Mouse (Mus musculus) kidney, embryonic 14.5 days (tissue): ENCODE measurements around the gene Stxbp5l. TPM values are rescaled to one million over a fixed set of nuclear protein-coding genes. Genes with fewer than 3 reads are reported as not detected.
A peak's percentile ranks its signal among the peaks of the same experiment; 100 is the strongest.

Source experiments
- ATAC-seq: fragments of 200-750 bp; cut with Nextera tagmentation; 2 replicates; pipeline ENCODE4 v1.8.0; 2017; ENCODE audit warnings: moderate number of reproducible peaks, mild to moderate bottlenecking, moderate TSS enrichment, moderate library complexity; ENCODE audit not compliant: low FRiP score, low TSS enrichment
- H3K27ac ChIP-seq: fragments of 300-500 bp; sonication (generic); 2 replicates; pipeline ENCODE4 v1.5.1; 2014; ENCODE audit warnings: low read depth, mild to moderate bottlenecking, low read length, moderate library complexity, mixed read lengths
- H3K27me3 ChIP-seq: fragments of 300-500 bp; sonication (generic); 2 replicates; pipeline ENCODE4 v1.6.1; 2014; ENCODE audit warnings: mild to moderate bottlenecking, low read length; ENCODE audit not compliant: control insufficient read depth, insufficient read depth
- H3K36me3 ChIP-seq: fragments of 300-500 bp; sonication (generic); 2 replicates; pipeline ENCODE4 v1.6.1; 2014; ENCODE audit warnings: low read length, mixed read lengths; ENCODE audit not compliant: control insufficient read depth, insufficient read depth
- H3K4me1 ChIP-seq: fragments of 300-500 bp; sonication (generic); 2 replicates; pipeline ENCODE4 v1.6.1; 2014; ENCODE audit warnings: low read length, mixed read lengths; ENCODE audit not compliant: control insufficient read depth, insufficient read depth
- H3K4me2 ChIP-seq: fragments of 300-500 bp; sonication (generic); replicated peaks from 2 replicates; pipeline ENCODE4 v1.6.1; 2014; ENCODE audit warnings: low read depth, mild to moderate bottlenecking, low read length
- H3K4me3 ChIP-seq: fragments of 300-500 bp; sonication (generic); 2 replicates; pipeline ENCODE4 v1.5.1; 2014; ENCODE audit warnings: mild to moderate bottlenecking, low read length
- H3K9ac ChIP-seq: fragments of 300-500 bp; sonication (generic); 2 replicates; pipeline ENCODE4 v1.6.1; 2014; ENCODE audit warnings: low read depth, mild to moderate bottlenecking, low read length, moderate library complexity
- H3K9me3 ChIP-seq: fragments of 300-500 bp; sonication (generic); 2 replicates; pipeline ENCODE4 v1.6.1; 2016; ENCODE audit warnings: low read length; ENCODE audit not compliant: control insufficient read depth
- WGBS: fragments of 180-500 bp; shearing (Covaris S2); extraction: QIAGEN DNeasy Blood & Tissue Kit; methylation state at CpG from one replicate; pipeline ENCODE4 v1.1.7; 2014; 5-methylcytosine and 5-hydroxymethylcytosine counted together
- polyA plus RNA-seq: library from polyadenylated mRNA; unstranded; fragments of >200 nt; fragmentation: Nextera tagmentation; extraction: Ambion mirVana; gene quantifications from 2 replicates; pipeline ENCODE4 v1.2.1, GENCODE M21; 2014

Stxbp5l gene
- polyA plus RNA-seq, 1 experiment from 2014 or later, result 4.0 TPM

- Histone ChIP-seq H3K9me3 (no peaks in the 10 kb centered on the region), H3K36me3 (no peaks in the 10 kb centered on the region), H3K9ac (no peak overlapping the region), H3K4me1 (no peaks in the 10 kb centered on the region), H3K27ac (no peak overlapping the region), H3K4me2 (no peak overlapping the region), H3K4me3 (no peak overlapping the region), H3K27me3 (no peaks in the 10 kb centered on the region; the same call in 1 of the 2 replicates)
- WGBS, result 64% methylated on average over 4 of the region's 4 CpGs
- no peak for ATAC-seq
Observed at GRCm38 (mm10) chr16:37389201-37389905, 4.6 kb upstream of the Stxbp5l start.

GRCm38 (mm10) chr16:37384369-37384768 is 393 bp downstream of the Stxbp5l start:
- peak overlapping the region; percentile 94 for H3K4me2 ChIP-seq
- H3K9ac ChIP-seq, result peak overlapping the region; percentile 34; the same call in 1 of the 2 replicates
- ATAC-seq, result peak; percentile 82
- H3K27me3 ChIP-seq, result peaks cover 20% of the 10 kb centered on the region
- H3K36me3 ChIP-seq, result no peaks in the 10 kb centered on the region
- H3K27ac ChIP-seq, result no peak overlapping the region
- H3K4me1 ChIP-seq, result no peaks in the 10 kb centered on the region
- WGBS, result 1% methylated on average over 25 of the region's 30 CpGs
- H3K9me3 ChIP-seq, result no peaks in the 10 kb centered on the region
- peak overlapping the region; percentile 51 for H3K4me3 ChIP-seq

GRCm38 (mm10) chr16:37383426-37383825 is 1.3 kb downstream of the Stxbp5l start:
- no peak overlapping the region; the same call in 1 of the 2 replicates for H3K4me2 ChIP-seq
- H3K4me1 ChIP-seq, result no peaks in the 10 kb centered on the region
- H3K36me3 ChIP-seq, result no peaks in the 10 kb centered on the region
- no peaks in the 10 kb centered on the region for H3K9me3 ChIP-seq
- H3K27ac ChIP-seq, result no peak overlapping the region
- ATAC-seq, result no peak
- H3K4me3 ChIP-seq, result peak overlapping the region; percentile 51; the same call in 1 of the 2 replicates
- H3K27me3 ChIP-seq, result peaks cover 20% of the 10 kb centered on the region
- WGBS, result 54% methylated on average over 4 of the region's 4 CpGs
- no peak overlapping the region for H3K9ac ChIP-seq

GRCm38 (mm10) chr16:37372716-37373115 is 12.0 kb downstream of the Stxbp5l start:
- H3K27me3 ChIP-seq, result no peaks in the 10 kb centered on the region
- ATAC-seq, result no peak
- H3K9ac ChIP-seq, result no peak overlapping the region
- H3K4me3 ChIP-seq, result no peak overlapping the region
- no peaks in the 10 kb centered on the region for H3K4me1 ChIP-seq
- H3K36me3 ChIP-seq, result no peaks in the 10 kb centered on the region
- H3K4me2 ChIP-seq, result no peak overlapping the region
- WGBS, result 74% methylated on average over 1 of the region's 1 CpGs
- H3K27ac ChIP-seq, result no peak overlapping the region
- no peaks in the 10 kb centered on the region for H3K9me3 ChIP-seq

GRCm38 (mm10) chr16:37367426-37367825 is 17.3 kb downstream of the Stxbp5l start:
- Histone ChIP-seq H3K27me3 (no peaks in the 10 kb centered on the region), H3K27ac (no peak overlapping the region), H3K9me3 (no peaks in the 10 kb centered on the region), H3K4me3 (no peak overlapping the region), H3K4me1 (no peaks in the 10 kb centered on the region), H3K36me3 (no peaks in the 10 kb centered on the region), H3K9ac (no peak overlapping the region), H3K4me2 (no peak overlapping the region)
- ATAC-seq, result no peak
- 88% methylated on average over 4 of the region's 4 CpGs for WGBS

- no peak for ATAC-seq
- Histone ChIP-seq H3K4me3 (no peak overlapping the region), H3K4me1 (no peaks in the 10 kb centered on the region), H3K36me3 (no peaks in the 10 kb centered on the region), H3K27me3 (no peaks in the 10 kb centered on the region), H3K4me2 (no peak overlapping the region), H3K9me3 (no peaks in the 10 kb centered on the region), H3K27ac (no peak overlapping the region), H3K9ac (no peak overlapping the region)
- 90% methylated on average over 2 of the region's 2 CpGs for WGBS
Observed at GRCm38 (mm10) chr16:37363958-37364357, 20.8 kb downstream of the Stxbp5l start.

- Histone ChIP-seq H3K4me1 (no peaks in the 10 kb centered on the region), H3K4me2 (no peak overlapping the region), H3K4me3 (no peak overlapping the region), H3K36me3 (no peaks in the 10 kb centered on the region), H3K9me3 (no peaks in the 10 kb centered on the region), H3K27ac (no peak overlapping the region), H3K9ac (no peak overlapping the region), H3K27me3 (no peaks in the 10 kb centered on the region)
- 89% methylated on average over 3 of the region's 3 CpGs for WGBS
- ATAC-seq, result no peak
Observed at GRCm38 (mm10) chr16:37355621-37356020, 29.1 kb downstream of the Stxbp5l start.

GRCm38 (mm10) chr16:37347092-37347491 is 37.7 kb downstream of the Stxbp5l start:
- 12% methylated on average over 3 of the region's 3 CpGs for WGBS
- Histone ChIP-seq H3K27me3 (no peaks in the 10 kb centered on the region), H3K4me1 (no peaks in the 10 kb centered on the region), H3K27ac (no peak overlapping the region), H3K9ac (no peak overlapping the region), H3K4me3 (no peak overlapping the region), H3K4me2 (no peak overlapping the region), H3K9me3 (no peaks in the 10 kb centered on the region), H3K36me3 (no peaks in the 10 kb centered on the region)
- ATAC-seq, result no peak

- 58% methylated on average over 2 of the region's 2 CpGs for WGBS
- Histone ChIP-seq H3K4me2 (no peak overlapping the region), H3K9me3 (no peaks in the 10 kb centered on the region), H3K4me3 (no peak overlapping the region), H3K27ac (no peak overlapping the region), H3K27me3 (no peaks in the 10 kb centered on the region), H3K9ac (no peak overlapping the region), H3K36me3 (no peaks in the 10 kb centered on the region), H3K4me1 (no peaks in the 10 kb centered on the region)
- ATAC-seq, result no peak
Observed at GRCm38 (mm10) chr16:37344960-37345359, 39.8 kb downstream of the Stxbp5l start.
